Comparison of ENCODE assay signal across 8 mouse cellular contexts in genomic region chr2:150688541-150689186, GRCm38 (mm10). TPM values are rescaled to one million over a fixed set of nuclear protein-coding genes. Genes with fewer than 3 reads are reported as not detected.
DNase-seq lines count a peak whose midpoint lies in the region; ATAC-seq and TF ChIP-seq lines count a peak whose summit lies in the region.

No protein-coding gene starts in this region.

- H3K27ac ChIP-seq in liver, embryonic 11.5 days (ENCODE audit: low read depth, low read length), result no peak overlapping the region
- no peak overlapping the region for H3K27ac ChIP-seq in forebrain, embryonic 11.5 days (ENCODE audit: low read depth, low read length)
- H3K27ac ChIP-seq in hindbrain, embryonic 11.5 days (ENCODE audit: low read depth, low read length), result no peak overlapping the region
- no peak overlapping the region for H3K27ac ChIP-seq in neural tube, embryonic 12.5 days

- 3% methylated on average over 44 of the region's 44 CpGs for WGBS in liver, embryonic 11.5 days
- WGBS in forebrain, embryonic 11.5 days, result 1% methylated on average over 42 of the region's 44 CpGs
- WGBS in hindbrain, embryonic 11.5 days, result under 1% methylated on average over 42 of the region's 44 CpGs
- 2% methylated on average over 44 of the region's 44 CpGs for WGBS in neural tube, embryonic 12.5 days

- H3K4me2 ChIP-seq in liver, embryonic 11.5 days, result peak overlapping the region; percentile 56
- H3K4me2 ChIP-seq in forebrain, embryonic 11.5 days (ENCODE audit: low read depth, low read length, severe bottlenecking), result peak overlapping the region; percentile 68
- H3K4me2 ChIP-seq in hindbrain, embryonic 11.5 days (replicated peaks; ENCODE audit: low read depth, low read length), result peak overlapping the region; percentile 71
- H3K4me2 ChIP-seq in neural tube, embryonic 12.5 days (replicated peaks), result peak overlapping the region; percentile 79

- no peak for DNase-seq in liver, embryonic 11.5 days (ENCODE audit: low spot score)
- DNase-seq in liver, result no peak
- DNase-seq in brain, embryonic 14.5 days (ENCODE audit: low read depth), result peak; percentile 75
- peak; percentile 64 for DNase-seq in forebrain, embryonic 11.5 days (ENCODE audit: low spot score)
- DNase-seq in hindbrain, embryonic 11.5 days (ENCODE audit: low spot score), result peak; percentile 46
- DNase-seq in layer of hippocampus, postnatal 10 days (ENCODE audit: low spot score in 2 of 2), result peak; percentile 65 to 82
- DNase-seq in thymus, postnatal 0 days (ENCODE audit: low spot score), result no peak

- no peak for TF ChIP-seq POLR2A in brain, embryonic 14.5 days (IDR thresholded peaks at IDR 0.05; ENCODE audit: borderline replicate concordance, extremely low read depth, insufficient read depth, insufficient read length, poor library complexity, severe bottlenecking)

- H3K36me3 ChIP-seq in liver, embryonic 11.5 days (ENCODE audit: control insufficient read depth, insufficient read depth, low read length), result no peaks in the 10 kb centered on the region
- H3K36me3 ChIP-seq in forebrain, embryonic 11.5 days (ENCODE audit: control insufficient read depth, insufficient read depth, low read length), result no peaks in the 10 kb centered on the region
- H3K36me3 ChIP-seq in hindbrain, embryonic 11.5 days (ENCODE audit: control insufficient read depth, insufficient read depth, low read length), result no peaks in the 10 kb centered on the region
- H3K36me3 ChIP-seq in neural tube, embryonic 12.5 days, result no peaks in the 10 kb centered on the region

- H3K9me3 ChIP-seq in liver, embryonic 11.5 days (ENCODE audit: control insufficient read depth, low read length), result no peaks in the 10 kb centered on the region
- no peaks in the 10 kb centered on the region for H3K9me3 ChIP-seq in forebrain, embryonic 11.5 days (ENCODE audit: control insufficient read depth, low read length)
- no peaks in the 10 kb centered on the region for H3K9me3 ChIP-seq in hindbrain, embryonic 11.5 days (ENCODE audit: control insufficient read depth, low read length)
- H3K9me3 ChIP-seq in neural tube, embryonic 12.5 days, result no peaks in the 10 kb centered on the region

- H3K4me1 ChIP-seq in liver, embryonic 11.5 days (replicated peaks; ENCODE audit: control insufficient read depth, insufficient read depth, low read length), result no peaks in the 10 kb centered on the region
- 0 out of 2 replicates have a peak, but pooled peaks cover 2% of the 10 kb centered on the region for H3K4me1 ChIP-seq in forebrain, embryonic 11.5 days (replicated peaks; ENCODE audit: control insufficient read depth, insufficient read depth, low read length)
- H3K4me1 ChIP-seq in hindbrain, embryonic 11.5 days (replicated peaks; ENCODE audit: control insufficient read depth, insufficient read depth, low read length), result no peaks in the 10 kb centered on the region; the same call in 1 of the 2 replicates
- H3K4me1 ChIP-seq in neural tube, embryonic 12.5 days, result peaks cover 8% of the 10 kb centered on the region; the same call in 1 of the 2 replicates

- TF ChIP-seq CTCF in brain, embryonic 14.5 days (IDR thresholded peaks at IDR 0.05; ENCODE audit: borderline replicate concordance, extremely low read depth, insufficient read depth, insufficient read length), result no peak

- peak overlapping the region; percentile 28 for H3K4me3 ChIP-seq in liver, embryonic 11.5 days (ENCODE audit: low read depth, low read length)
- peak overlapping the region; percentile 30 for H3K4me3 ChIP-seq in forebrain, embryonic 11.5 days (ENCODE audit: low read depth, low read length)
- peak overlapping the region; percentile 40 for H3K4me3 ChIP-seq in hindbrain, embryonic 11.5 days (ENCODE audit: low read depth, low read length)
- H3K4me3 ChIP-seq in neural tube, embryonic 12.5 days, result peak overlapping the region; percentile 40

- H3K9ac ChIP-seq in liver, embryonic 11.5 days (ENCODE audit: low read depth, low read length), result no peak overlapping the region
- peak overlapping the region; percentile 27 for H3K9ac ChIP-seq in forebrain, embryonic 11.5 days (ENCODE audit: low read length)
- peak overlapping the region; percentile 50 for H3K9ac ChIP-seq in hindbrain, embryonic 11.5 days (ENCODE audit: low read depth, low read length)
- peak overlapping the region; percentile 48; the same call in 1 of the 2 replicates for H3K9ac ChIP-seq in neural tube, embryonic 12.5 days

- ATAC-seq in liver, embryonic 11.5 days (replicated peaks; ENCODE audit: low FRiP score), result 0 out of 2 replicates have a peak, but pooled peaks have one; percentile 32
- peak; percentile 42 for ATAC-seq in forebrain, embryonic 11.5 days (replicated peaks; ENCODE audit: low FRiP score)
- peak; percentile 62 for ATAC-seq in hindbrain, embryonic 11.5 days (ENCODE audit: low FRiP score)
- ATAC-seq in neural tube, embryonic 12.5 days (ENCODE audit: low FRiP score, low read depth), result peak; percentile 56

- peaks cover 57% of the 10 kb centered on the region for H3K27me3 ChIP-seq in liver, embryonic 11.5 days (replicated peaks; ENCODE audit: control insufficient read depth, insufficient read depth, low read length)
- peaks cover 40% of the 10 kb centered on the region for H3K27me3 ChIP-seq in forebrain, embryonic 11.5 days (ENCODE audit: control insufficient read depth, insufficient read depth, low read length)
- peaks cover 55% of the 10 kb centered on the region for H3K27me3 ChIP-seq in hindbrain, embryonic 11.5 days (ENCODE audit: control insufficient read depth, insufficient read depth, low read length)
- peaks cover 80% of the 10 kb centered on the region for H3K27me3 ChIP-seq in neural tube, embryonic 12.5 days (replicated peaks)

RNA-seq across cellular contexts. Expression of gene Vsx1, which starts 0.5 kb away (rescaled TPM):
- polyA plus RNA-seq in liver, embryonic 11.5 days (2014; fragmentation: Nextera tagmentation; extraction: Ambion mirVana), result not detected in 2 replicates
- polyA plus RNA-seq in brain, embryonic 14.5 days (2012; rRNA removed), result 0.03 and 0.08 TPM in 2 replicates
- 0.08 TPM in 1 of 2 replicates, not detected in the other for polyA plus RNA-seq in forebrain, embryonic 11.5 days (2014; fragmentation: Nextera tagmentation; extraction: Ambion mirVana)
- 1.1 and 1.9 TPM in 2 replicates for polyA plus RNA-seq in hindbrain, embryonic 11.5 days (2014; fragmentation: Nextera tagmentation; extraction: Ambion mirVana)
- under 1 TPM; 0.09 to 0.30 TPM for total RNA-seq in layer of hippocampus, postnatal 10 days (2021)
- 0.51 and 0.63 TPM in 2 replicates for polyA plus RNA-seq in neural tube, embryonic 12.5 days (2016; fragmentation: Nextera tagmentation; extraction: Ambion mirVana)
- not detected in 2 replicates for polyA plus RNA-seq in thymus, postnatal 0 days (2015; fragmentation: Nextera tagmentation; extraction: Ambion mirVana)

RNA-seq across cellular contexts. Expression of gene Acss1, which starts 20.4 kb away (rescaled TPM):
- polyA plus RNA-seq in liver, embryonic 11.5 days (2014; fragmentation: Nextera tagmentation; extraction: Ambion mirVana), result 67.2 and 77.0 TPM in 2 replicates
- polyA plus RNA-seq in brain, embryonic 14.5 days (2012; rRNA removed), result 22.8 and 28.0 TPM in 2 replicates
- 46.6 and 46.8 TPM in 2 replicates for polyA plus RNA-seq in forebrain, embryonic 11.5 days (2014; fragmentation: Nextera tagmentation; extraction: Ambion mirVana)
- polyA plus RNA-seq in hindbrain, embryonic 11.5 days (2014; fragmentation: Nextera tagmentation; extraction: Ambion mirVana), result 31.4 and 31.9 TPM in 2 replicates
- total RNA-seq in layer of hippocampus, postnatal 10 days (2021), result 10 to 100 TPM; 19.5 to 21.9 TPM
- 22.8 and 23.5 TPM in 2 replicates for polyA plus RNA-seq in neural tube, embryonic 12.5 days (2016; fragmentation: Nextera tagmentation; extraction: Ambion mirVana)
- polyA plus RNA-seq in thymus, postnatal 0 days (2015; fragmentation: Nextera tagmentation; extraction: Ambion mirVana), result 22.0 and 25.3 TPM in 2 replicates

Comparison
In these comparisons a context has a peak if more than half of its experiments do, and no peak if none do; other contexts are left out.
1. DNase-seq: peak in brain, embryonic 14.5 days (single experiment), forebrain, embryonic 11.5 days (single experiment), hindbrain, embryonic 11.5 days (single experiment) and layer of hippocampus, postnatal 10 days (2 of 2); none in liver, embryonic 11.5 days (single experiment), liver (single experiment) and thymus, postnatal 0 days (single experiment).
2. Peak in every context shown above with its lines, with median percentiles within 50 percentile points of each other: ATAC-seq, H3K4me2 ChIP-seq and H3K4me3 ChIP-seq.